Mouse (Mus musculus) thymus, adult 2 months (tissue): ENCODE data around the gene Rilp. TPM values are rescaled to one million over a fixed set of nuclear protein-coding genes. Genes with fewer than 3 reads are reported as not detected.

Experiments used
- DNase-seq: peaks from one replicate; pipeline ENCODE4 v3.0.0; 2021
- H3K27ac ChIP-seq: fragments of 200-500 bp; 2 replicates; pipeline ENCODE4 v1.5.1; 2012; ENCODE audit warnings: low read length, control low read depth; ENCODE audit not compliant: control insufficient read depth, insufficient read depth
- H3K27me3 ChIP-seq: fragments of 200-500 bp; 2 replicates; pipeline ENCODE4 v1.6.1; 2012; ENCODE audit warnings: mild to moderate bottlenecking, low read length, moderate library complexity, mixed read lengths; ENCODE audit not compliant: control insufficient read depth, insufficient read depth
- H3K36me3 ChIP-seq: fragments of 200-500 bp; 2 replicates; pipeline ENCODE4 v1.6.1; 2012; ENCODE audit warnings: mild to moderate bottlenecking, low read length, moderate library complexity; ENCODE audit not compliant: control insufficient read depth, insufficient read depth
- H3K4me1 ChIP-seq: fragments of 200-500 bp; replicated peaks from 2 replicates; pipeline ENCODE4 v1.6.1; 2012; ENCODE audit warnings: low read length; ENCODE audit not compliant: control insufficient read depth, insufficient read depth
- H3K4me3 ChIP-seq: fragments of 200-500 bp; 2 replicates; pipeline ENCODE4 v1.5.1; 2012; ENCODE audit warnings: mild to moderate bottlenecking, low read length, control low read depth, moderate library complexity; ENCODE audit not compliant: control insufficient read depth, insufficient read depth
- CTCF ChIP-seq: fragments of 200-500 bp; IDR thresholded peaks from 2 replicates; pipeline ENCODE4 v1.5.1; 2012; ENCODE audit warnings: mild to moderate bottlenecking, control low read depth, low read length, moderate library complexity, borderline replicate concordance; ENCODE audit not compliant: control insufficient read depth, poor library complexity, insufficient read depth; ENCODE audit errors: extremely low read depth
- POLR2A ChIP-seq: fragments of 200-500 bp; IDR thresholded peaks from 2 replicates; pipeline ENCODE4 v1.6.1; 2012; ENCODE audit warnings: mild to moderate bottlenecking, low read length, control low read depth, moderate library complexity; ENCODE audit not compliant: control insufficient read depth, poor library complexity, insufficient read depth; ENCODE audit errors: extremely low read depth
- WGBS: fragments of 180-500 bp; shearing (Covaris S2); methylation state at CpG from one replicate; pipeline ENCODE4 v1.1.7; 2018; 5-methylcytosine and 5-hydroxymethylcytosine counted together
- polyA plus RNA-seq: library from polyadenylated mRNA; depleted of rRNA; stranded (reverse); fragments of >200 nt; gene quantifications from 2 replicates; pipeline ENCODE4 v1.2.3, GENCODE M21; 2012

Gene Rilp
- polyA plus RNA-seq, 1 experiment, result 3.2 TPM

DNA sequence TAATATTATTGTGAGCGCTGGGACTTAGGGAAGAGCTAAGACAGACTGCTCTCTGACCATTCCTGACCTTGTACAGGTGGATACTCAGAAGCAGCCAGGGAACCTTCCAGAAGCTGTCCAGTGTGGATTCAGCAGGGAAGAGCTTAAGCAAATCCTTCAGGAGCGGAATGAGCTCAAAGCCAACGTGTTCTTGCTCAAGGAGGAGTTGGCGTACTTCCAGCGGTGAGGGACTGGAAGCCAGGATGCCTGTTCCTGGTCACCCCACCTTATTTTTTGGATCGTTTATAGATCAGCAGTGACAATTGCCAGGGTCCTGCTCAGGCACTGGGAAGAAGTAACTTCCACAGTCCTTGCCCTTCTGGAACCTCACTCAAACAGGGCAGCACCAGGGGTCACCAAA, 1.3 kb downstream of the Rilp start:
- peaks cover 7% of the 10 kb centered on the region for H3K4me1 ChIP-seq
- WGBS, result 92% methylated on average over 6 of the region's 6 CpGs
- no peak overlapping the region for H3K27ac ChIP-seq
- peaks cover 32% of the 10 kb centered on the region for H3K36me3 ChIP-seq
- no peak for DNase-seq
- TF ChIP-seq POLR2A (no peak), CTCF (no peak)
- no peak overlapping the region for H3K4me3 ChIP-seq
- H3K27me3 ChIP-seq, result no peaks in the 10 kb centered on the region

GRCm38 (mm10) chr11:75512301-75513018, 2.6 kb downstream of the Rilp start:
- no peaks in the 10 kb centered on the region for H3K27me3 ChIP-seq
- peaks cover 20% of the 10 kb centered on the region for H3K36me3 ChIP-seq
- TF ChIP-seq CTCF (no peak), POLR2A (no peak)
- no peak for DNase-seq
- peaks cover 9% of the 10 kb centered on the region for H3K4me1 ChIP-seq
- no peak overlapping the region for H3K4me3 ChIP-seq
- H3K27ac ChIP-seq, result no peak overlapping the region
- 70% methylated on average over 9 of the region's 9 CpGs for WGBS

DNA sequence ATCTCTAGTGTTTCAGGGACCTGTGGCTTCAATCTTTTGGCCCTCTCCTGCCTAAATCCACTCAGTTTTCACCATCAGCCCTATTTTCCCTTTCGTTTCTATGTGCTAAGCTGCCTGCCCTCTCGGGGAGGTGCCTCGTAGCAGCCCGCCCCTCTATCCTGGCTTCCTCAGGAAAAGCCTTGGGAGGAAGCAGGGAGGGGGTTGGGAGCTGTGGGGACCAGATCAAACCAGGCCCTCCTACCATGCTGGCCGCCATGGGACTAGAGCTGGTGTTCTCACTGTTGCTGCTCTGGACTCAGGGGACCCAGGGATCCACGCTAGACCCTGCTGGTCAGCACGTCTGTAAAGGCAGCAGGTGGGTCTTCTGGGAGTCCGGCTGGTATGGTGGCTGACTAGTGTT, 3.4 kb downstream of the Rilp start, which contains the start of gene Scarf1:
Gene Scarf1 (plus strand): TSS at position 205 of the 400 bp plus-strand sequence.
- no peak for DNase-seq
- peaks cover 9% of the 10 kb centered on the region for H3K4me1 ChIP-seq
- peaks cover 12% of the 10 kb centered on the region for H3K36me3 ChIP-seq
- no peaks in the 10 kb centered on the region for H3K27me3 ChIP-seq
- no peak within 1 kb of the TSS for H3K4me3 ChIP-seq
- 55% methylated on average over 8 of the region's 8 CpGs for WGBS
- no peak for TF ChIP-seq CTCF
- TF ChIP-seq POLR2A, result no peak
- H3K27ac ChIP-seq, result no peak within 1 kb of the TSS

GRCm38 (mm10) chr11:75515186-75515585, 5.3 kb downstream of the Rilp start:
- Histone ChIP-seq H3K36me3 (no peaks in the 10 kb centered on the region), H3K4me1 (peaks cover 3% of the 10 kb centered on the region; the same call in 1 of the 2 replicates), H3K27ac (no peak overlapping the region), H3K4me3 (no peak overlapping the region), H3K27me3 (no peaks in the 10 kb centered on the region)
- TF ChIP-seq CTCF, result no peak
- no peak for TF ChIP-seq POLR2A
- WGBS, result 97% methylated on average over 25 of the region's 25 CpGs
- no peak for DNase-seq

GRCm38 (mm10) chr11:75519834-75520633, 10.1 kb downstream of the Rilp start:
- 90% methylated on average over 15 of the region's 15 CpGs for WGBS
- no peaks in the 10 kb centered on the region for H3K27me3 ChIP-seq
- no peak overlapping the region for H3K27ac ChIP-seq
- TF ChIP-seq CTCF (no peak), POLR2A (no peak)
- no peak for DNase-seq
- H3K4me1 ChIP-seq, result 0 out of 2 replicates have a peak, but pooled peaks cover 3% of the 10 kb centered on the region
- no peaks in the 10 kb centered on the region for H3K36me3 ChIP-seq
- no peak overlapping the region for H3K4me3 ChIP-seq

DNA sequence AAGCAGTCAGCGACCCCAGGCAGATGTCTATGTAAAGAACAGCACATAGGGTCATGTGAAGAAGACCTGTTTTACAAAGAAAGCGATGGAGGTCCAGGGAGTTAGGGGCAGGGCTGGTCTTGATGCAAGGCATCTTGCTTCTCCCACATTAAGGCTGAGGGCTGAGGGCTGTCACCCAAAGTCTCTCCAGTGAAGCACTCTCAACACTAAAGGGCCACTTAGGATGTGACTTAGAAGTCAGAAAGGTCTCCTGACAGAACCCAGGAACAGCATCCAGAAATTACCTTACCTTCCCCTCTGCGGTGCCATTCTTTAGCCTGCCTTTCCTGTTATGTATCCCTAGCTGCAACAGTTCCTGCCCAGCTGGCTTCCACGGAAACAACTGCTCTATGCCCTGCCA, 11.7 kb downstream of the Rilp start:
- no peak for DNase-seq
- WGBS, result 97% methylated on average over 4 of the region's 4 CpGs
- no peaks in the 10 kb centered on the region for H3K27me3 ChIP-seq
- no peak for TF ChIP-seq POLR2A
- H3K4me3 ChIP-seq, result no peak overlapping the region
- no peak overlapping the region for H3K27ac ChIP-seq
- no peaks in the 10 kb centered on the region for H3K36me3 ChIP-seq
- H3K4me1 ChIP-seq, result 0 out of 2 replicates have a peak, but pooled peaks cover 3% of the 10 kb centered on the region
